Mouse (Mus musculus) urinary bladder, postnatal 0 days (tissue): ENCODE data around the gene Trpm8. TPM values are rescaled to one million over a fixed set of nuclear protein-coding genes. Genes with fewer than 3 reads are reported as not detected.

ENCODE experiments used
- polyA plus RNA-seq: library from polyadenylated mRNA; unstranded; fragments of >200 nt; fragmentation: Nextera tagmentation; extraction: Ambion mirVana; gene quantifications from 2 replicates; pipeline ENCODE4 v1.2.1, GENCODE M21; 2015

Trpm8 gene
- polyA plus RNA-seq = not detected in 2 replicates

DNA sequence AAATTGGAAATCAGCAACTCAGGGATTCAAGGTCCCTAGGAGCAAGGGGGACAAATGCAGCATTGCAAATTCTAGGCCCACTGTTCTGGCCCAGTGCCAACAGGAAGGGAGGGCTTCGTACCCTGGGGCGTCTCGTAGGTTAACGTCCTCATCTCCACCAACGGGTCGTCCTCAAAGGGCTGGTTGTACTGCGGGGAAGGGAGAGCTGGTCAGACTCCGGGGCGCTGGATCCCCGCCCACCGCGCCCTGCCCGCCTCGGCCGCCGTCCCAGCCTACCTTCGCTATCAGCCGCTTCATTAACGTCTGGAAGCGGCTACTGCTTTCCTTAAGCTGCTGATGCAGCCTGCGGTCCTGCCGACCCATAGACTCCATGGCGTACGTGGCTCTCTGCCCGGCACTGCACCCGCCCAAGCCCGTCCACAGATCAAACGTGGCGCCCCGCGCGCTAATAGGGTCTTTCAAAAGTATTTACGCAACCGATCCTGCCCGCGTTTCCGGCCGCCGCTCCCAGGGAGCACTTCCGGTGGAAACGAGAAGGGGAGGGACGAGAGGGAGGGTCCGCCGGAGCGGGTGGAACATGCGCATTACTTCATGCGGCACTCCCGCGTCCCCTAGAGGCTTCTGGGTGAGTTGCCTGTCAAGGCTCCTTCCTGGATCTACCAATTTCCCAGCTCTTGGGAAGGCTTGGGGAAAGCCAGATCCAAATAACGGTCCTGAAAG, at the start of gene Trpm8, which contains the start of gene Hjurp:
Gene Trpm8, plus strand, starts transcription at position 564 of the 720 bp plus-strand sequence.
Gene Hjurp, minus strand, starts transcription at position 536 of the 720 bp plus-strand sequence.

DNA sequence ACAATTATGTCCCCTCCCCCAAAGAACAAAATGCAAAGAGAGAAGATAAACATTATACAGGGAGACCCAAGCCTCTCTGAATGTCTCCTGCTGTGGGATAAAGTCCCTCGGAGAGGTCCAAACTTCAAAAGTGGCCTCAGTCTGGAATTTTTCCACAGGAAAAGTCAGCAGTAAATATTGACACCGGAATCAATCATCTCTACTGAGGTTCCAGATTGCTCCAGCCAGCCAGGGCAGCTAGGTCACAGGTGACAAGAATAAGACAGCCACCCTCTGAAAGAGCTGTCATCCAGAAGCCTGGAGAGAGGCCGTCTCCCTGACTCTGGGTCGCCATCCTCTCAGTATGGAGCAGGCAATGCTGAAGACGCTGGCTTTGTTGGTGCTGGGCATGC, 129.3 kb downstream of the Trpm8 start, which contains the start of gene Spp2:
Gene Spp2, plus strand, starts transcription at position 155 of the 392 bp plus-strand sequence.

Other genes starting within 250 kb of the Trpm8 start
- gene Ugt1a10, start 222.3 kb upstream of the Trpm8 start, polyA plus RNA-seq = not detected in 2 replicates
- not detected in 2 replicates for gene Ugt1a9, start 206.9 kb upstream of the Trpm8 start, polyA plus RNA-seq
- not detected in 2 replicates for gene Ugt1a8, start 189.8 kb upstream of the Trpm8 start, polyA plus RNA-seq
- gene Ugt1a7c, start 182.6 kb upstream of the Trpm8 start, polyA plus RNA-seq = 6.8 and 10.6 TPM in 2 replicates
- gene Ugt1a6b, start 174.4 kb upstream of the Trpm8 start, polyA plus RNA-seq = 1.8 and 2.5 TPM in 2 replicates
- 21.8 and 27.6 TPM in 2 replicates for gene Ugt1a6a, start 142.9 kb upstream of the Trpm8 start, polyA plus RNA-seq
- not detected in 2 replicates for gene Ugt1a5, start 111.6 kb upstream of the Trpm8 start, polyA plus RNA-seq
- not detected in 2 replicates for gene Ugt1a2, start 77.1 kb upstream of the Trpm8 start, polyA plus RNA-seq
- gene Dnajb3, start 71.9 kb upstream of the Trpm8 start, polyA plus RNA-seq = 6.6 and 7.7 TPM in 2 replicates
- 13.2 and 13.8 TPM in 2 replicates for gene Ugt1a1, start 65.7 kb upstream of the Trpm8 start, polyA plus RNA-seq
- 0.16 and 0.17 TPM in 2 replicates for gene Mroh2a, start 50.7 kb upstream of the Trpm8 start, polyA plus RNA-seq
- gene Hjurp, start within 50 bp of the Trpm8 start, polyA plus RNA-seq = 35.4 and 44.6 TPM in 2 replicates
- gene Spp2, start 129.3 kb downstream of the Trpm8 start, polyA plus RNA-seq = 0.75 TPM in 1 of 2 replicates, not detected in the other
- gene Glrp1, start 232.4 kb downstream of the Trpm8 start, polyA plus RNA-seq = not detected in 2 replicates